Mouse (Mus musculus) layer of hippocampus, postnatal 25 days (tissue): ENCODE results near the gene Cend1. TPM values are rescaled to one million over a fixed set of nuclear protein-coding genes. Genes with fewer than 3 reads are reported as not detected.
"Not testable (repeated sequence)": the region's sequence is repeated elsewhere in the genome, so short reads cannot be mapped to it uniquely, and the experiment has no call there.

Source experiments
- DNase-seq, 2 experiments: peaks; one replicate each; pipeline ENCODE4 v3.0.0; 2022; ENCODE audit warnings: mixed read lengths in 2 of 2, low spot score in 1 of 2; ENCODE audit errors: extremely low spot score in 1 of 2
- total RNA-seq, 2 experiments: library from RNA; stranded (reverse); gene quantifications; 2 replicates each; pipeline ENCODE4 v1.2.3; 2021

Cend1 gene
- total RNA-seq, 2 experiments from 2014 or later: 286 to 299 TPM

DNA sequence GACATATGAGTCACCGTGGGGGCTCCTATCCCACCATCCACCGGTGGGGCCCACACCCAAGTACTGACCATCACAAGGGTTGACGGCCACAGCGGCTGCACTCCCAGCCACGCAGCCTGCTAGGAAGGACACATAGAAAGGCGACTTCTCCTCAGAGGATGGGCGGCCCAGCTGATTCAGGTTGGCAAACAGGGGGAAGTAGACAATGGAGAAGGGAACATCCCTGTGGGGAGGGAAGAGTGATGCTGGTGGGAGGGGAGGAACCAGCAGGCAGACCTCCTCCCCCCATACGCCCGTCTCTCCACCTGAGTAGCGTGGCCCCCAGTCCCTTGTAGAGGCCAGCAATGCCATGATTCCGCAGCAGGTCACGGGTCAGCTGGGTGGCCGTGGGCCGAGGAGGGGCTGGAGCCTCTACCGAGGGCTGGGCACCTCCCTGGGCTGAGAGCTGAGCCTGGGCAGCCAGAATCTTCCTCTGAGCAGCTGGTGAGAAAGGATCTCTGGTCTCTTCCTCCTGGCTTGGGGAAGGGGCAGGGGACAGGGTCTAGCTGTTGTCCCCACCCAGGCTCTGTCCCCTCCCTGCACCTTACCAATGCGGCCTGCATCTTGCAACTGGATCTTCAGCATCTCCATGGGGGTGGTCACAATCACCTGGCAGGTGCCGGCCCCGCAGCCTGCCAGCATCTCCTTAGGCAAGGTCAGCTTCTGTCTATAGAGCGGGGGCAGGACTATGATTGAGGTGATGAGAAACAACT is 2.3 kb upstream of the Cend1 start:
- peak in 1 of 2 experiments; percentile 2 for DNase-seq

GRCm38 (mm10) chr7:141430585-141431240 is 1.4 kb upstream of the Cend1 start:
- DNase-seq: no peak

- peak in 1 of 2 experiments; percentile 5 for DNase-seq
These were observed 721 bp upstream of the Cend1 start for GRCm38 (mm10) chr7:141429840-141430584.

- peak in 1 of 2 experiments; percentile 4 for DNase-seq
These were observed 590 bp downstream of the Cend1 start for GRCm38 (mm10) chr7:141428701-141429100.

DNA sequence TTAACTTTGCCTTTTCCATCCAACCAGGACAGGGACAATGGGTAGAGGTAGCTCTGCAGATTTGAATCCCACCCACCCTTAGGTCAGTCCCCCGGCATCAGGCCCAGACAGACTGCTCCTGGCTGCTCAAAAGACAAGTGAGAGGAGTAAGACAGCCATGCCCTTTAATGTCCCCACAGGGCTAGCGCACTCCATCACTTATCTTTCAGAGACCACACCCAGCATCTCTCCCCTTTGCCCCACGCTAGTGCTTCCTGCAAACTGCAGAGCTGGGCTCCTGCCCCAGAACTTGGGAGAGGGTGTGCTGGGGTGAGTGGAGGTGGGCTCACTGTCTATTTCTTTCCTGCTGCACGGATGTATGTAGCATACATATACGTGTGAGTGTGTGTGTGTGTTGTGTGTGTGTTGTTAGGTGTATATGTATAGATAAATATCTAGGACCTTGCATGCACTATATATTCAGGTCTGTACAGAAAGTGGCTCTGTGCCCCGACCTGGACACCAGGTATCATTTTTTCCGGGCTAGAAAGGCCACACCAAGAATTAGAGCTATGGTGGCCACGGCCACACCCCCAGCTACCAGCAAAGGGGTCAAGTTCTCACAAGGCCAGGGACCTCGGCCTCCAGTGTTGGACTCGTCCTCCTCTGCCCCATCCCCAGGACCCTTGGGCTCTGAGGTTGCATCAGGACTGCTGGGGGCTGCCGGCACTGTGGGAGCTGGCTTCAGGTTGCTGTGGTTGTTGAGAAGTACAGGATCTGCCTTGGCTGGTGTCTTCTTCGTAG is 2.2 kb downstream of the Cend1 start:
- no peak for DNase-seq

DNA sequence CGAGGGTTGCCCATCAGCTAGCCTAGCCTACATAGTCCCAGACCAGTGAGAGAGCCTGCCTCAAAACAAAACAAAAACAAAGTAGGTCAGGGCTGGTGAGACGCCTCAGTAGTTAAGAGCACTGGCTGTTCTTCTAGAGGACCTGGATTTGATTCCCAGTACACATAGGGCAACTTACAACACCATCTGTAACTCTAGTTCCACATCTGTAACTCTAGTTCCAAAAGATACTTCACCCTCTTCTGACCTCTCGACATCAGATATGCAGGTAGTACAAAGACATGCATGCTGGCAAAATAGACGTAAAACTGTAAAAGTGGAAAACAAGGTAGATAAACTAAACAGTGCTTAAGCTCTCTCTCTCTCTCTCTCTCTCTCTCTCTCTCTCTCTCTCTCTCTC is 5.5 kb downstream of the Cend1 start:
- no peak for DNase-seq

DNA sequence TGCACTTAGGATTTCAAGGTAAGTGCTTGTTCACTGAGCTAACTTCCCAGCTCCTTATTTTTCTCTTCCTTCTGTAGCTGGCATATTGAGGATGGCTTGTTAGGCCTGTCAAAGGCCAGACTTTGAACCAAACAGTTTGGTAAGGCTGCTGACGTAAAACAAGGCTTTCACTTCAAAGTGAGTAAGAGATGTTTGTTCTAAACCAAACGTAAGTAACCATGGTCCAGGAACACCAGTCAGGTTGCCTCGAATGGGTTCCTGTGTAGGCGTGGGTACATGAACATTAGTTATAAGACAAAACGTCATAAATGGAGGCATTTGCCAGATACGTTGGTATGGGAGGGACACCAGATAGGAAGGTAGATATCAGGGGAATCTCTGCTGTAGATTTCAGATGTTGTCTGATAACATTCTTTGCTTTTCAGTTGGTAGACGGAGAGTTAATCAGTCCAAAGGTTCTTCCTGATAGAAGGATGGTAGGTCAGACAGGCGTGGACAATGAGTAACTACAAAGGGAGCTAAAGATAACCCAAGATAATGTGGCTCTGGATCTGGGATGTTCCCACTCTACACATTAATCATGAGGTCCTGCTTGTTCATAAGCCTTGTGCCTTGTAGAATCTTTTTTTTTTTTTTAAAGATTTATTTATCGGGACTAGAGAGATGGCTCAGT is 9.1 kb downstream of the Cend1 start:
- DNase-seq: no peak

DNA sequence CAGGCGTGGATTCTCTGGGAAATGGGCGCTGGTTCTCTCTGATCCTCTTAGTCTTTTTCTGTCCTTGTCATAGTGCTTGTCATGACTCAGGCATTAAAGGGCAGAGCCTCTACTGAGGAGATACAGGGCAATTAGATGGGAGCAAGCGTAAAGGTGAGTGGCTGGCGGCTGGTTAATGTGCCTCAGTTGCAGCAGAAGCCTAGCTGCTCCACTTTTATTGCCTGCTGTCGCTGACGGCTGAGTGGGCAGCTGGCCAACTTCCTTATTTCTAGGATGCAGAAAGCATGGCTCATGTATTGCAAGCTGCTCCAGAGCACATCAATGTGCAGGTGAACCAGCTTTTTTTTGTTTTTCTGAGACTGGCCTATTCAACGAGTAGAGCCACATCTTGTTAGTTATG is 10.3 kb downstream of the Cend1 start:
- DNase-seq: peak in 1 of 2 experiments; percentile 67

GRCm38 (mm10) chr7:141417731-141418681 is 11.3 kb downstream of the Cend1 start:
- no peak for DNase-seq

DNA sequence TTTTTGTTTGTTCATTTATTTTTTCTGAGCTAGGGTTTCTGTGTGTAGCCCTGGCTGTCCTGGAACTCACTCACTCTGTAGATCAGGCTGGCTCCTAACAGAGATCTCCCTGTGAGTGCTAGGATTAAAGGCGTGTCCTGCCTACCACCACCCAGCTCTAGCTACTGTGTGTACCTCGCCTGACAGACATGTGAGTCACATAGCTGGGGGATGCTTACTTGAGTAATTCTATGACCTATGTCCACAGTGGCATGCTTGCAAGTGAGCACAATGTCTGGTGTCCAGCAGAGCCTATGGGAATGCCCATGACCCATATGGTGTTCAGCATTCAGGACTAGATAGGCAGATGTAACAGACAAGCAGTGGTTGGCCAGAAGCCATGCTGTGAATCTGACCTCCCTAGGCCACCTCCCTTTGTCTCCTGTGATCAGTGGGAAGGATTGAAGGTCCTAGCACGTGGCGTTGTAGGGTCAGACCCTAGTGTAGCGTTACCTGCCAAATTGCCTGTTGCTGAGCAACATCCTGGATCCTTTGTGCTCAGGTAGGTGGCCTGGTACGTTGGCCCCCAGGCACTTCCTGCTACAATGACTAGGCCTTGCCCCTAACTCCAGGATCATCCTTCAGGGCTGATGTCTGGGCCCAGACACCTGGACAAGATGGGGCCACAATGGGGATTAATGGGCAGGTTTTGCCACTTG is 13.0 kb downstream of the Cend1 start:
- DNase-seq: no peak

GRCm38 (mm10) chr7:141413809-141414584 is 15.3 kb downstream of the Cend1 start, which contains the start of gene Gatd1:
Gatd1 (minus strand) TSS chr7:141414136.
- DNase-seq: peak; percentile 94 to 99

DNA sequence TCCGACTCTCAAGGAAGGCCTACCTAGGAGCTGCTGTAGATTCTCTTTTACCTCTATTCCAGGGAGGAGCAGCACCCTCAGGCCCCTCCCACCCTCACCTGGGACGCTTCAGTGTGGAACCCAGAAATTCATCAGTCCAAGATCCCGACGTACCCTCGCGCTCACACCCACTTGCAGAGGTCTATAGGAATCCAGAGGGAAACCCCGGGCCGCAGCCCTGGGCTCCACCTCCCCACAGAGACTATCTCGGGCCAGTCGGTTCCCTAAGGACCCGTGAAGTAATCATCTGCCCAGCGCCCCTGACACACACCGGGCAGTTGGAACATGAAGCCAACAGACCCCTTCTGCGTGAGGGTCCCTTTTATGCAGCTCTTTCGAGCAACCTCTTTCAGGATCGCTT is 16.0 kb downstream of the Cend1 start:
- no peak for DNase-seq

DNA sequence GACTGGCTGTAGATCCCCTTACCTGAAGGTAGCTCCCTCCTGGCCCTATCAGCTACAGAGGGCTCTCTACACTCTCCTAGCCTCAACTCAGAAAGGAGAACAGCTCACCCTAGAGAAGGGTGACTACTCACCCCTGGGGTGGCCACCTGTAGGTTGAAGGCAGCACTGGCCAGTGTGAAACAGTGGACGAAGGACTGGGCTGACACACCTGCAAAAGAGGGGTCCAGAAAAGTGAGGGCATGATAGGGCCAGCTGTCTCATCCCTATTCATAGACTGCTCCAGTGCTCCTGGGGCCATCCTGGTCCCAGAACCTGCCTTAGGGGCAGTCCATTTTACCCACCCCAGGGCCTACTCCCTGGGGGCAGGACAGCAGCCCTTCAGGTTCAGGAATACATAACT is 17.6 kb downstream of the Cend1 start:
- no peak for DNase-seq

- DNase-seq: no peak
These were observed 18.7 kb downstream of the Cend1 start for GRCm38 (mm10) chr7:141410631-141411030.

- peak; percentile 81 to 89 for DNase-seq
These were observed 20.5 kb downstream of the Cend1 start for GRCm38 (mm10) chr7:141408833-141409232.

- DNase-seq: not testable (repeated sequence)
These were observed 21.6 kb downstream of the Cend1 start for GRCm38 (mm10) chr7:141407670-141408069.

- DNase-seq: no peak
These were observed 23.8 kb downstream of the Cend1 start for GRCm38 (mm10) chr7:141405466-141405865.
